Mouse (Mus musculus) stomach, embryonic 14.5 days (tissue): ENCODE data around the gene Rnf111. TPM values are rescaled to one million over a fixed set of nuclear protein-coding genes. Genes with fewer than 3 reads are reported as not detected.
A peak's percentile ranks its signal among the peaks of the same experiment; 100 is the strongest.

Experiments
- ATAC-seq: fragments of 200-750 bp; cut with Nextera tagmentation; 2 replicates; pipeline ENCODE4 v1.8.0; 2017; ENCODE audit warnings: low read depth, moderate TSS enrichment; ENCODE audit not compliant: insufficient number of reproducible peaks, insufficient read depth, low FRiP score
- H3K27ac ChIP-seq: fragments of 300-500 bp; sonication (generic); 2 replicates; pipeline ENCODE4 v1.5.1; 2014; ENCODE audit warnings: mild to moderate bottlenecking, low read length, moderate library complexity, mixed read lengths
- H3K27me3 ChIP-seq: fragments of 300-500 bp; sonication (generic); 2 replicates; pipeline ENCODE4 v1.6.1; 2014; ENCODE audit warnings: low read length, control low read depth, mixed read lengths; ENCODE audit not compliant: control insufficient read depth, insufficient read depth
- H3K36me3 ChIP-seq: fragments of 300-500 bp; sonication (generic); 2 replicates; pipeline ENCODE4 v1.6.1; 2014; ENCODE audit warnings: mild to moderate bottlenecking, control low read depth, low read length, moderate library complexity, mixed read lengths; ENCODE audit not compliant: control insufficient read depth, insufficient read depth
- H3K4me1 ChIP-seq: fragments of 300-500 bp; sonication (generic); 2 replicates; pipeline ENCODE4 v1.6.1; 2014; ENCODE audit warnings: low read length, control low read depth, mixed read lengths; ENCODE audit not compliant: control insufficient read depth, insufficient read depth
- H3K4me2 ChIP-seq: fragments of 300-500 bp; sonication (generic); replicated peaks from 2 replicates; pipeline ENCODE4 v1.6.1; 2014; ENCODE audit warnings: low read depth, low read length, control low read depth
- H3K4me3 ChIP-seq: fragments of 300-500 bp; sonication (generic); 2 replicates; pipeline ENCODE4 v1.5.1; 2014; ENCODE audit warnings: low read depth, low read length, control low read depth
- H3K9ac ChIP-seq: fragments of 300-500 bp; sonication (generic); replicated peaks from 2 replicates; pipeline ENCODE4 v1.6.1; 2014; ENCODE audit warnings: low read depth, mild to moderate bottlenecking, control low read depth, low read length, moderate library complexity, mixed read lengths
- H3K9me3 ChIP-seq: fragments of 300-500 bp; sonication (generic); 2 replicates; pipeline ENCODE4 v1.6.1; 2016; ENCODE audit warnings: low read depth, low read length, control low read depth; ENCODE audit not compliant: control insufficient read depth
- WGBS: fragments of 180-500 bp; shearing (Covaris S2); extraction: QIAGEN DNeasy Blood & Tissue Kit; methylation state at CpG from one replicate; pipeline ENCODE4 v1.1.7; 2014; 5-methylcytosine and 5-hydroxymethylcytosine counted together
- polyA plus RNA-seq: library from polyadenylated mRNA; unstranded; fragments of >200 nt; fragmentation: Nextera tagmentation; extraction: Ambion mirVana; gene quantifications from 2 replicates; pipeline ENCODE4 v1.2.1, GENCODE M21; 2014

Gene Rnf111
- polyA plus RNA-seq, 1 experiment from 2014 or later: 29.8 TPM

DNA sequence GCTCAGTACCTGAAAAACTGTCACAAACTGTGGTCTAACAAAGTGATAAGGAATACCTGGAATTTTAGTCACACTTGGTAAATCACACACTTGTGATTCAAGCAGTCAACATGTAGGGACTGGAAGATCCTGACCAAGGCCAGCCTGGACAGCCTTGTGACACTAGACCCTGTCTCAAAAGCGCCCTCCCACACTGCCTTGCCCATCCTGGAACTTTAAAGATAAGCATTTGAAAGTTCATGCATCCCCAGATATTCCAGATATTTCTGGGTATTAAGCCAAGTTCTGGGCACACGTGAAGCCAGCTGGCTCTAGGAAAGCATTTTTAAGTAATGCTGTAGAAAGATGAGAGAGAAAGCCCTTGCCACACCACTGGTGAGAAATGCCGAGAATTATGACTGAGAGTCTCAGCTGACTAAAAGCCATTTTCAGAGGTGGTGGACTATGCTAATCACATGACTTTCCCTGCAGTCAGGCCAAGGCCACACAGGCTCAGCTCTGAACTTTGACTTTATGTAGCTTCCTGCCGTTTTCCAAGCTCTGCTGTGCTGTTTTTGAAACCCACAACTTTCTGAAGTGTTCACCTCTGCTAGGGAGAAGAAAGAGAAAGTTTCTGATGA lies 6.5 kb upstream of the Rnf111 start:
- no peak overlapping the region for H3K9ac ChIP-seq
- H3K4me2 ChIP-seq: no peak overlapping the region
- H3K9me3 ChIP-seq: no peaks in the 10 kb centered on the region
- WGBS: 65% methylated on average over 4 of the region's 4 CpGs
- H3K36me3 ChIP-seq: no peaks in the 10 kb centered on the region
- no peak for ATAC-seq
- H3K4me1 ChIP-seq: no peaks in the 10 kb centered on the region
- no peaks in the 10 kb centered on the region for H3K27me3 ChIP-seq
- H3K4me3 ChIP-seq: no peak overlapping the region
- H3K27ac ChIP-seq: no peak overlapping the region

DNA sequence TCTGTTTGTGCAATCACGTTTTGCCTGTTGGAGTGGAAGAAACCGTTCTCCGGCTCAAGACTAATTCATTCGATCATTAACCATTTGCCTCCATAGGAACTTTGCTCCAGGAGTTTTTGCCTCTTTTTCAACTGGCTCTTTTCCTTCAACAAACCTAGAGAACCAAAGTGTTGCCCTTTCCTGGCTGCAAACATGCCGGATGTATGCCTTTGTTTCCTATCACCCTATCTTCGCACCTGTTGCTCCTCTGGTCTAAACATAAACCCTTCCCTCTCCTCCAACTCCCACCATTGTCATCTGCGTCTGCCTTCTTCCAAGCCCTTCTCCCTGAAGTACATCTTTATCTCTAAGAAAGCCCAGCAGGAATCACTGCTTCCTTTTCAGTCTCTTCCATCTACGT lies 3.3 kb upstream of the Rnf111 start:
- Histone ChIP-seq H3K9ac (no peak overlapping the region), H3K9me3 (no peaks in the 10 kb centered on the region), H3K4me2 (no peak overlapping the region), H3K27ac (no peak overlapping the region), H3K4me3 (no peak overlapping the region), H3K4me1 (peaks cover 4% of the 10 kb centered on the region), H3K27me3 (no peaks in the 10 kb centered on the region), H3K36me3 (no peaks in the 10 kb centered on the region)
- no peak for ATAC-seq
- WGBS: 72% methylated on average over 8 of the region's 8 CpGs

DNA sequence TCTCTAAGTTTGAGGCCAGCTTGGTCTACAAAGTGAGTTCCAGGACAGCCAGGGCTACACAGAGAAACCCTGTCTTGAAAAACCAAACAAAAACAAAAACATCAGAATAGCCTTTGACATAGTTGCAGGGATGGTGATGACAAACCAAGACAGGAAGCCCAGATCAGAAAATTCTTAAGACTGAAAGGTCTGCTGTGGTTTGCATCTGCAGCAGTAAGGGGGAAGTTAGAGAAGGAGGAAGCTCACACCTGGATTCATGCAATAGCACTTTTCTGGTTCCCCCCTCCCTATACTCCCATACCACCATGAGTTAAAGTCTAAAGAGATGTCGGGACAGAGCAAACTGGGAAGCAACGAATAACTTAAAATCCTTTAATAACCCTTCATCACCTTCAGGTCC lies 2.7 kb upstream of the Rnf111 start:
- Histone ChIP-seq H3K9me3 (no peaks in the 10 kb centered on the region), H3K36me3 (no peaks in the 10 kb centered on the region), H3K27ac (no peak overlapping the region), H3K4me1 (peaks cover 4% of the 10 kb centered on the region), H3K4me3 (no peak overlapping the region), H3K9ac (no peak overlapping the region), H3K27me3 (no peaks in the 10 kb centered on the region), H3K4me2 (no peak overlapping the region)
- no peak for ATAC-seq
- WGBS: 70% methylated on average over 2 of the region's 2 CpGs

DNA sequence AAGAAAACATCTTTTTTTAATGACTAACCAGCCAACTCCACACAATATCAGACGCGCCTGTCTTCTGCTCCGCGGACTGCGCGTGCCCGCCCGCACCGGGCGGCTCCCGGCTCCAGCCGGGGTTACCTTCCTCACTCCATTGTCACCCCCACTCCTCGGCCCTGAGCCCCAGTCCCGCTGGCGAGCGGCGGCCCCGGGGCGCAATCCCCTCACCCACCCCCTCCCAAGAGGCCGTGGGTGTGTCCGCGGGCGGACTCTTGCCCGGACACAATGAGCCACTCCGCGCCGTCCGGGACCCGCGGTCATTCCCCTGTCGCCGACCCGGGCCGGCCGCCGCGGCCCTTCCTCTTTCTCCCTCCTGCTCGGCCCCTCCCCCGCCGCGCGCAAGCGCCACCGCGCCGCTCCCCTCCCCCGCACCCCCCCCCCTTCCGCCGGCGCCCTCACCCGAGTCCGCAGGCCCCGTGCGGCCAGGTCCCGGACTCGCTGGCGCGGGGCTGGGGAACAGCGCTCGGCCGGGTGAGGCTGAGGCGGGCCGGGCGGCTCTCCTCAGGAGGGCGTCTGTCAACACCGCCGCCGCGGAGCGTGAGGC lies 416 bp downstream of the Rnf111 start:
- WGBS: under 1% methylated on average over 44 of the region's 70 CpGs
- peak overlapping the region; percentile 96 for H3K4me3 ChIP-seq
- peak overlapping the region; percentile 98 for H3K27ac ChIP-seq
- H3K36me3 ChIP-seq: no peaks in the 10 kb centered on the region
- ATAC-seq: peak; percentile 83
- peaks cover 4% of the 10 kb centered on the region for H3K4me1 ChIP-seq
- H3K9me3 ChIP-seq: no peaks in the 10 kb centered on the region
- no peaks in the 10 kb centered on the region for H3K27me3 ChIP-seq
- peak overlapping the region; percentile 95 for H3K9ac ChIP-seq
- peak overlapping the region; percentile 47 for H3K4me2 ChIP-seq

DNA sequence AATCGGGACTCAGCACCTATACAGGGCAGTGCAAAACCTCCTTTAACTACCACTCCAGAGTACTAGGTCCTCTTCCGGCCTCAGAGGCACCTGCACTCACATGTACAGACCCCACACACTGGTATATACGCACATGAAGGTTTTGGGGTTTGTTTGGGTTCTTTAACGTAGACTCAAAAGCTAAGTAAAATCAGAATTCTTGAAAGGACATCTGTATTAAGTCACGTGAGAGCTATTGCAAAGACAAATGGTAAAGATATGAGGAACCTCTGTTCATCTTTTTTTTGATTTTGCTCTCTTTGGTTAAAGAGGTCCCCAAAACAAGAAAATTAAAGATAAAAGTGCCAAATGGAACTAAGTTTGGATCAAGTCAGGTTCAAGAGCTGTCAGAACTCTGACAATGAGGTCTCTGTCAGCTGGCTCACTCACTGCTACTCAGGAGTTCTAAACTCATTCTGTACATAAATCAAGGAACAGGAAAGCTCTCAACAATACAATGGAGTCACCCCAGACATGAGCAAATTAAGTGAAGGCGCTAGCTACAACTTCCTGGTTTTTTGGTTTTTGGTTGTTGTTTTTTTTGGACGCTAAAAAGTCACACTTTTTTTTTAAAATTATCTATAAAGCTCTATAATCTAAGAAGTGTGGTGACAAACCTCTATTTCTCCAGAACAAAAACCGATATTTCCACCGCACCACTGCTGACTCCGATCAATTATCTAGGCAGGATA lies 1.1 kb downstream of the Rnf111 start:
- Histone ChIP-seq H3K4me2 (peak overlapping the region; percentile 41), H3K4me3 (peak overlapping the region; percentile 96), H3K4me1 (peaks cover 4% of the 10 kb centered on the region), H3K36me3 (no peaks in the 10 kb centered on the region), H3K9ac (peak overlapping the region; percentile 95), H3K27me3 (no peaks in the 10 kb centered on the region), H3K9me3 (no peaks in the 10 kb centered on the region), H3K27ac (peak overlapping the region; percentile 98; the same call in 1 of the 2 replicates)
- 26% methylated on average over 10 of the region's 10 CpGs for WGBS
- no peak for ATAC-seq

DNA sequence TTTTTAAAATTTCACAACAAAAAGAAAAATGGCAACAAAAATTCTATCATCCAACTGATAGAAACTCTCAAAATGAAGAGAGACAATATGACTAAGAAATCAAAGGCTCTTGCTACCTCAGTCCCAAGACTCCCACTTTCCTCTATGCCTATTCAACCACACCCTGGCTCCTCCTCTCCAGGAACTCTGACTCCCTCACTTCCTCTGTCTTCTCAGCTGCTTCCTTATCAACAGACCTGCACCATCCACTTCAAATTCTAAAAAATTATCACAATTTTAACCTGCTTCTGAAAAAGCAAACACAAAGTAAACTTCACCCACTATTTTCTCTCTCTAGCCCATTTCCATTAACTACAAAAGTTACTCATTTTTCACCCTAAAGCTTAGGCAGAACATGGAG lies 6.5 kb downstream of the Rnf111 start:
- H3K4me2 ChIP-seq: no peak overlapping the region
- no peak overlapping the region for H3K27ac ChIP-seq
- 0 out of 2 replicates have a peak, but pooled peaks cover 2% of the 10 kb centered on the region for H3K36me3 ChIP-seq
- ATAC-seq: no peak
- 0 out of 2 replicates have a peak, but pooled peaks cover 2% of the 10 kb centered on the region for H3K4me1 ChIP-seq
- no peak overlapping the region for H3K4me3 ChIP-seq
- H3K9ac ChIP-seq: no peak overlapping the region
- H3K27me3 ChIP-seq: no peaks in the 10 kb centered on the region
- no peaks in the 10 kb centered on the region for H3K9me3 ChIP-seq

DNA sequence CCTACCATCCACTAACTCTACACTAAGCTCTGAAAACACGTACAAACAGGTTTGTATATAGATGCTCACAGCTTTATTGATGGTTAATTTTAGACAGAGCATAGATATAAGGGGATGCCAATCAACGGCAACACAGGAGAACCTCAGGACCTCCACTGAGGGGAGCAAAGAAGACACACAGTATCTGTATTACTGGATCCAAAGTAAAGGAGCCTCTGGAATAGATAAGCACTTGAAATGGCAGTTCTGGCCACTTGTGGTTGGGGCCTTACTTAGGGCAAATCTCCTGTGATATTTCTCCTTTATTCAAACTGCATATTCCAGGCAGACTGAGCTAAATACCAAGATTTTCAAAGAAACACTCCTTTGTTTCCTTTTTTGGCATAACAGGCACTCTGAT lies 10.5 kb downstream of the Rnf111 start:
- Histone ChIP-seq H3K9me3 (no peaks in the 10 kb centered on the region), H3K27ac (no peak overlapping the region), H3K27me3 (no peaks in the 10 kb centered on the region), H3K4me1 (0 out of 2 replicates have a peak, but pooled peaks cover 2% of the 10 kb centered on the region), H3K4me2 (no peak overlapping the region), H3K4me3 (no peak overlapping the region), H3K9ac (no peak overlapping the region), H3K36me3 (peaks cover 2% of the 10 kb centered on the region; the same call in 1 of the 2 replicates)
- no peak for ATAC-seq
- 86% methylated on average over 2 of the region's 2 CpGs for WGBS

DNA sequence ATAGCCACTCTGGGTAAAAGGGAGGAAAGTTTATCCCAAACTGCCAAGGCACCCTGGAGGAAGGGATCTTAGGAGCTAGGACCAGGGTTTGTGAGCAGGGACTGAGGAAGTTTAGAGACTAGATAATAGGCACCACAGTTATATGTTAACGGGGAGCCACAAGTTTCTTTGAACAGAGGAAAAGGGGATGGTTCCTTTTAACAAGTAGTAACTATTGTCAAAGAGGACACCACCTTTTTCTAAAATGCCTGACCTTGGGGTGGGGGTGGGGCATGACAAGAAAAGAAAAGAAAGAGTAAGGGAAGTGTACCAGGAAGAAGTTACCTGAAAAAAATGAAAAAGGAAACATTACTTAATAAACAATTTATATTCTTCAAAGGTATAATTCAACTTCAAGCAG lies 12.3 kb downstream of the Rnf111 start:
- Histone ChIP-seq H3K27me3 (no peaks in the 10 kb centered on the region), H3K36me3 (peaks cover 2% of the 10 kb centered on the region; the same call in 1 of the 2 replicates), H3K27ac (no peak overlapping the region), H3K4me1 (no peaks in the 10 kb centered on the region), H3K4me3 (no peak overlapping the region), H3K9ac (no peak overlapping the region), H3K4me2 (no peak overlapping the region), H3K9me3 (no peaks in the 10 kb centered on the region)
- WGBS: 96% methylated on average over 1 of the region's 1 CpGs
- ATAC-seq: no peak
